Mouse (Mus musculus): ENCODE results near the gene Pex11b.
"Not testable (repeated sequence)": the region's sequence is repeated elsewhere in the genome, so short reads cannot be mapped to it uniquely, and the experiment has no call there.

Pex11b gene

GRCm38 (mm10) chr3:96675171-96675570, 40.0 kb downstream of the Pex11b start:
- no peak for DNase-seq (ENCODE audit: low read depth, low spot score)

DNA sequence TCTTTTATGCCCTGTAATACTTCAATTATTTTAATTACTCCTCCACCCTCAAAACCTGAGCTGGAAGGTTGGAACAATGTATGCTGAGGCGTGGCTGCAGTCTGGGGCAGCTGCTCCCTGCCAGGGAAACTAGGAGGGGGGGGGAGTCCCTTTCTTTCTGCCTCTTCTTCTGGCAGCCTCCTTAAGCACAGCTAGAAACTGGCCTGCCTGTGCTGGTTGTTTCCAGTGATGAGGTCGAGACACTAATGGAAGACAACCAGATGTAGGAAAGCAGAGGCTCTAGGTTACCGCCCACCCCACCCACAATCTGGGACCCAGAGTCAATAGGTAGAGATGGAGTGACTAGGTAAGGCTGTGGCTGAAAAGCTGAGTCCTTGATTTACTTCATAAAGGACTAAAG, 40.5 kb downstream of the Pex11b start:
- DNase-seq (ENCODE audit: low read depth, low spot score) = peak; percentile 99

DNA sequence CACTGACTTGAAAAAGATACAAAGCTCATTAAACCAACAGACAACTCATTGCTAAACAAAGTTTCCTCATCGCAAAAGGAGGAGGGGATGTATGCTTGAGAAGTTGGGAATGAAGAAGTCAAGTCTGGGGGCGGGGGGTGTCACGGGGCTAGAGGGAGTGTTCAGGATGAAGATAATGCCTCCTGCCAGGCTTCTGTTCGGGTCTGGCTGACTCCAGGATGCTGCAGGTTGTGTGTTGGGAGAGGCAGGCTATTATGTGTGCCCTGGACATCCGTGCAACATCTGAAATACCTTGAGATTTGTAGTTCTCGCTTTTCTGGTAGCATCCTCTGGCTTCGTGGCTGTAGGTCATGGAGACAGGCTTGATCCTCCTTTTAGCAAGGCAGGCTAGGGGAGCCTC, 43.3 kb downstream of the Pex11b start:
- DNase-seq (ENCODE audit: low read depth, low spot score) = no peak

- peak; percentile 69 for DNase-seq (ENCODE audit: low read depth, low spot score)
These were observed 44.0 kb downstream of the Pex11b start for GRCm38 (mm10) chr3:96679159-96679674.

DNA sequence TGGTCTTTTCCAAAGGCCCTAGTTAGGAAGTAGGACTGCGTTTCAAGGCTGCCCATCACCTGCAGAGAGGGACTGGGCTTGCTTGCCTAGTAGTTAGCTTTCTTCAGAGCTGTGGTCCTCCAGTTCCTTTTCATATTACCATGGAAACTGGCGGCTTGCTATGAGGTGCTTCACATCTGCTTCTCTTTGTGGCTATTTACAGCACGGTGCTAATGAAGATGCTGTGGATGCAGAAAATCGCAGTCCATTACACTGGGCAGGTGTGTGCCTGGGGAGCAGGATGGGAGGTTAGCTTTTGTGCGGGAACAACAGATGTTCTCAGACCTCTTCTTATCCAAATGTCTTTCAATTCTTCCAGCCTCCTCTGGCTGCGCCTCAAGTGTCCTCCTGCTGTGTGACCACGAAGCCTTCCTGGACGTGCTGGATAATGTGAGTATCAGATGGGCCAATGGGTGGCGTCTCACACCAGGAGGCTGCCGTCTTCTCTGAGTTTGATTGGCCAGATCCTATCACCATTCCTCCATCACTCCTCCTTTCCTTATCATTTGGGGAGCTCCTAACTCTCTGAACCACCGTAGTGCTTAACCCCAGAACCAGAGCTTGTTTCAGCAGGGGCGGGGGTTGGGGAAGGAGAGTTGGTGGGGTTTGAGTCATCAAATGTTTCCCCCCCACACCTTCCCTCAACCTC, 45.2 kb downstream of the Pex11b start:
- DNase-seq (ENCODE audit: low read depth, low spot score) = no peak

DNA sequence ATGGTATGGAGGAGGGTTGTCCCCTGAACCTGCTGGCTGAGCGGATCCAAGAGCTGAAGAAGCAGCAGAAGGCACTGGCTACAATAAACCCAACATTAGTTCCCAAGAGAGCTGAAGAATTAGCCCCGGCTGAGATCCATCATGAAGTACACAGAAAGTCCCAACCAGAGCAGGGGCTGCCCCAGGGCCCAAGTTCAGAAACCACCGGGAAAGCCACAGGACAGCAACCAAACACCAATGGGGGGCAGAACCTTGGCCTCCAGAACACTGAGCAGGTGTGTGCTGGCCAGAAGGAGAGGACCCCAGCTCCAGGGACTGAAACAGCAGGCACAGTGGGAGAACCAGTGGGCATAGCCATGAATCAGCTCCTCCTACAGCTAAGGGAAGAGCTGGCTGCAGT, 48.3 kb downstream of the Pex11b start:
- DNase-seq (ENCODE audit: low read depth, low spot score) = no peak

GRCm38 (mm10) chr3:96684151-96684821, 49.1 kb downstream of the Pex11b start:
- DNase-seq (ENCODE audit: low read depth, low spot score) = no peak

DNA sequence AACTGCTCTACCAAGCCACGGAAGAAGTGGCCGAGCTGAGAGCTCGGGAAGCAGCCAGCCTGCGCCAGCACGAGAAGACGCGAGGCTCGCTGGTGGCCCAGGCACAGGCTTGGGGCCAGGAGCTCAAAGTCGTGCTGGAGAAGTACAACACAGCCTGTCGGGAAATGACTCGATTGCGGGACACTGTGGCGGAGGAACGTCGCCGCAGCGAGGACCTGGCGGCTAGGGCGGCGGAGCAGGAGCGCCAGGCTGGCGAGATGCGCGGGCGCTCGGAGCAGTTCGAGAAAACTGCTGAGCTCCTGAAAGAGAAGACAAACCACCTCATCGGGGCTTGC, 49.6 kb downstream of the Pex11b start:
- no peak for DNase-seq (ENCODE audit: low read depth, low spot score)

GRCm38 (mm10) chr3:96686057-96686456, 50.9 kb downstream of the Pex11b start:
- DNase-seq (ENCODE audit: low read depth, low spot score) = not testable (repeated sequence)

GRCm38 (mm10) chr3:96688854-96689253, 53.7 kb downstream of the Pex11b start:
- no peak for DNase-seq (ENCODE audit: low read depth, low spot score)

DNA sequence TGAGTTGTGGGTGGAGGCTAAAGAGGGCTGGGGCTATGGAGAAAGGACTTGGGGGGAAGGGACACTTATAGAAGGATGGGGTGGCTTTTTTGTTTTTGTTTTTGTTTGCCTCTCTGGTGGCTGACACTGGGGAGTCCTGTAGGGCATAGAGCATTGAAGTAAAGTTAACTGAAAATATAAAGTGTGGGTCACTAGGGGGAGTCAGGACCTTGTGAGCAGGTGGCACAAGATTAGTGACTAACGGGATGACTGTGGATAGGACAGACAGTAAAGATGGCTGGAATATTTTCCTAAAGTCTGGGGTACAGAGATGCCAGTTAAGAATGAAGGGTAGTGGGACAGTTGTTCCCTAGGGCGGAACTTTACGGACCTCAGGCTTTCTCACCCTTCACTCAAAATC, 55.1 kb downstream of the Pex11b start:
- peak; percentile 46 for DNase-seq (ENCODE audit: low read depth, low spot score)

GRCm38 (mm10) chr3:96692506-96692905, 57.3 kb downstream of the Pex11b start:
- peak; percentile 78 for DNase-seq (ENCODE audit: low read depth, low spot score)

DNA sequence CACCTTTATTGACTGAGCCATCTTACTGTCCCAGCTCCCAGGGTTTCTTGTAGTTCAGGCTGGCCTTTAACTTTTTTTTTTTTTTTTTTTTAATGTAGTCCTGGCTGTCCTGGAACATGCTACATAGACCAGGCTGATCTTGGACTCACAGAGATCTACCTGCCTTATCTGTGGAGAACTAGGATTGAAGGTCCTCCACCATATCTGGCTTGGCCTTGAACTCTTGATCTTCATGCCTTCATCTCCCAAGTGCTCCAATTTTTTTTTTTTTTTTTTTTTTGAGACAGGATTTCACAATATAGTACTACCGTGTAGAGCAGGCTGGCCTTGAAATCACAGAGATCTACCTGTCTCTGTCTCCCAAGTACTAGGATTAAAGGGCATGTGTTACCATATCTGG, 58.4 kb downstream of the Pex11b start:
- DNase-seq (ENCODE audit: low read depth, low spot score) = no peak

Data from ES-CJ7 (cell line).